19 mouse cellular contexts compared by ENCODE assay signal in the genomic region with DNA sequence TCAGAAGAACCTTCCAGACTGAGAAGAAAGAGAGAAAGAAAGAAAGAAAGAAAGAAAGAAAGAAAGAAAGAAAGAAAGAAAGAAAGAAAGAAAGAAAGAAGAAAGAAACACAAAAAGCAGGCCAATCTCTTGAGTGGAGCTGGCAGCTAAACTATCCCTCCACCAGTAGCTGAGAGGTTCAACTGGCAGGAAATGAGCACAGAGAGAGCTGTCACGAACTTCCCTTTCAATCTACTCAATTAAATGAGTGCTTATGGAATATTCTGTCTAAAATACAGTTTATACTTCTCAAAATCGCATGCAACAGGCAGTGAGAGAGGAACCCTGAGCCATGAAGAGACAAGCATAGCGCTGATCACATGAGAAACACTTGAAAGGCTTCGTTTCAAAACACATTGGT.
DNase-seq lines count a peak whose midpoint lies in the region; ATAC-seq and TF ChIP-seq lines count a peak whose summit lies in the region.
"Had no signal": no experiment of that assay in that cellular context is flagged by ENCODE, and none has a peak within 500 bp of the region (broad histone marks: within the 10 kb centered on the region; RNA-seq: fewer than 3 reads in every experiment).

No protein-coding gene starts in this region.

- H3K36me3 ChIP-seq in forebrain, embryonic 10.5 days (replicated peaks), result no peaks in the 10 kb centered on the region
- no peaks in the 10 kb centered on the region for H3K36me3 ChIP-seq in forebrain, embryonic 14.5 days (ENCODE audit: control insufficient read depth, insufficient read depth, low read length)
- H3K36me3 ChIP-seq in midbrain, embryonic 10.5 days, result no peaks in the 10 kb centered on the region
- H3K36me3 ChIP-seq in midbrain, embryonic 16.5 days (ENCODE audit: control insufficient read depth, insufficient read depth, low read length), result no peaks in the 10 kb centered on the region
- H3K36me3 ChIP-seq: embryonic facial prominence, embryonic 12.5 days; embryonic facial prominence, embryonic 15.5 days; forebrain, embryonic 12.5 days had no signal

- TF ChIP-seq CTCF in gastrocnemius, adult 2 months (IDR thresholded peaks at IDR 0.05), result no peak

- WGBS in forebrain, embryonic 10.5 days, result 83% methylated on average over 4 of the region's 4 CpGs
- WGBS in forebrain, embryonic 14.5 days, result 79% methylated on average over 4 of the region's 4 CpGs
- 88% methylated on average over 4 of the region's 4 CpGs for WGBS in midbrain, embryonic 10.5 days
- 83% methylated on average over 4 of the region's 4 CpGs for WGBS in midbrain, embryonic 16.5 days

- no peak overlapping the region for H3K9ac ChIP-seq in forebrain, embryonic 14.5 days (ENCODE audit: low read length)
- no peak overlapping the region for H3K9ac ChIP-seq in midbrain, embryonic 16.5 days (ENCODE audit: low read depth, low read length)
- H3K9ac ChIP-seq: embryonic facial prominence, embryonic 12.5 days; embryonic facial prominence, embryonic 15.5 days; forebrain, embryonic 12.5 days; hindbrain, embryonic 14.5 days had no signal

- no peak for DNase-seq in forebrain, embryonic 10.5 days (ENCODE audit: extremely low spot score, low spot score)
- no peak for DNase-seq in forebrain, embryonic 14.5 days (ENCODE audit: low spot score)
- no peak for DNase-seq in midbrain, embryonic 10.5 days (ENCODE audit: low spot score)
- no peak for DNase-seq in gastrocnemius, adult 2 months
- DNase-seq in right cerebral cortex, postnatal 36 days (ENCODE audit: low spot score in 2 of 2), result no peak
- DNase-seq: adrenal gland, adult 8-10 months; adrenal gland, postnatal 25 days; cerebellum, adult 18-20 months; cerebellum, adult 9-10 months; cerebellum, postnatal 14 days had no signal

- H3K4me2 ChIP-seq in forebrain, embryonic 14.5 days (ENCODE audit: low read length), result no peak overlapping the region
- H3K4me2 ChIP-seq in midbrain, embryonic 16.5 days (ENCODE audit: low read length), result no peak overlapping the region
- H3K4me2 ChIP-seq: embryonic facial prominence, embryonic 12.5 days; embryonic facial prominence, embryonic 15.5 days; forebrain, embryonic 12.5 days; heart, embryonic 11.5 days; hindbrain, embryonic 14.5 days had no signal

- H3K27ac ChIP-seq in forebrain, embryonic 10.5 days, result peak overlapping the region; percentile 40; the same call in 1 of the 2 replicates
- no peak overlapping the region for H3K27ac ChIP-seq in forebrain, embryonic 14.5 days (ENCODE audit: low read depth, low read length)
- 0 out of 2 replicates have a peak overlapping the region, but pooled peaks have one; percentile 13 for H3K27ac ChIP-seq in midbrain, embryonic 10.5 days (replicated peaks)
- no peak overlapping the region for H3K27ac ChIP-seq in midbrain, embryonic 16.5 days (ENCODE audit: low read length)
- H3K27ac ChIP-seq in gastrocnemius, adult 2 months, result no peak overlapping the region
- H3K27ac ChIP-seq: embryonic facial prominence, embryonic 12.5 days; embryonic facial prominence, embryonic 15.5 days; forebrain, embryonic 12.5 days; hindbrain, embryonic 14.5 days had no signal

- intact Hi-C loops in gastrocnemius, adult 2 months (cut with DNase I), result no loop called here

- no peaks in the 10 kb centered on the region for H3K4me1 ChIP-seq in forebrain, embryonic 10.5 days
- no peaks in the 10 kb centered on the region for H3K4me1 ChIP-seq in forebrain, embryonic 14.5 days (ENCODE audit: control insufficient read depth, insufficient read depth, low read length)
- no peaks in the 10 kb centered on the region for H3K4me1 ChIP-seq in midbrain, embryonic 10.5 days
- H3K4me1 ChIP-seq in midbrain, embryonic 16.5 days (ENCODE audit: control insufficient read depth, insufficient read depth, low read length), result no peaks in the 10 kb centered on the region
- H3K4me1 ChIP-seq: embryonic facial prominence, embryonic 12.5 days; embryonic facial prominence, embryonic 15.5 days; forebrain, embryonic 12.5 days had no signal

- no peak overlapping the region for H3K4me3 ChIP-seq in forebrain, embryonic 10.5 days
- H3K4me3 ChIP-seq in forebrain, embryonic 14.5 days (ENCODE audit: low read depth, low read length), result no peak overlapping the region
- H3K4me3 ChIP-seq in midbrain, embryonic 10.5 days, result no peak overlapping the region
- H3K4me3 ChIP-seq in midbrain, embryonic 16.5 days (ENCODE audit: low read depth, low read length), result no peak overlapping the region
- H3K4me3 ChIP-seq in gastrocnemius, adult 2 months, result no peak overlapping the region
- H3K4me3 ChIP-seq: embryonic facial prominence, embryonic 12.5 days; embryonic facial prominence, embryonic 15.5 days; forebrain, embryonic 12.5 days had no signal

- H3K27me3 ChIP-seq in forebrain, embryonic 10.5 days (ENCODE audit: poor library complexity, severe bottlenecking), result no peaks in the 10 kb centered on the region
- H3K27me3 ChIP-seq in forebrain, embryonic 14.5 days (replicated peaks; ENCODE audit: control insufficient read depth, insufficient read depth, low read length), result no peaks in the 10 kb centered on the region
- no peaks in the 10 kb centered on the region for H3K27me3 ChIP-seq in midbrain, embryonic 10.5 days (ENCODE audit: low read depth, poor library complexity, severe bottlenecking)
- H3K27me3 ChIP-seq in midbrain, embryonic 16.5 days (ENCODE audit: control insufficient read depth, insufficient read depth, low read depth, low read length), result no peaks in the 10 kb centered on the region
- H3K27me3 ChIP-seq: embryonic facial prominence, embryonic 12.5 days; embryonic facial prominence, embryonic 15.5 days; forebrain, embryonic 12.5 days had no signal

- no peak for ATAC-seq in forebrain, embryonic 14.5 days
- ATAC-seq in midbrain, embryonic 16.5 days, result no peak
- ATAC-seq in hematopoietic stem cell, adult 5-6 weeks (replicated peaks in 1 of 2; ENCODE audit: insufficient read depth in 1 of 2, low FRiP score in 2 of 2, low TSS enrichment in 1 of 2, low read depth in 1 of 2, poor library complexity in 2 of 2, severe bottlenecking in 2 of 2), result peak; percentile 56 to 73; a peak in 3 of 4 replicates
- ATAC-seq: activated CD4-positive, CD25-positive, alpha-beta regulatory T cell, adult 4 months; forebrain, embryonic 16.5 days had no signal

- no peaks in the 10 kb centered on the region for H3K9me3 ChIP-seq in forebrain, embryonic 10.5 days
- H3K9me3 ChIP-seq in forebrain, embryonic 14.5 days (replicated peaks; ENCODE audit: control insufficient read depth, low read length), result no peaks in the 10 kb centered on the region
- H3K9me3 ChIP-seq in midbrain, embryonic 10.5 days (replicated peaks), result no peaks in the 10 kb centered on the region
- no peaks in the 10 kb centered on the region for H3K9me3 ChIP-seq in midbrain, embryonic 16.5 days (replicated peaks; ENCODE audit: control insufficient read depth, low read length, poor library complexity, severe bottlenecking)
- H3K9me3 ChIP-seq: embryonic facial prominence, embryonic 12.5 days; embryonic facial prominence, embryonic 15.5 days; forebrain, embryonic 12.5 days had no signal

Comparison
In these comparisons a context has a peak if more than half of its experiments do, and no peak if none do; other contexts are left out.
1. H3K27ac ChIP-seq: peak in forebrain, embryonic 10.5 days (single experiment) and midbrain, embryonic 10.5 days (single experiment); none in forebrain, embryonic 14.5 days (single experiment), midbrain, embryonic 16.5 days (single experiment) and gastrocnemius, adult 2 months (single experiment).
2. ATAC-seq: peak in hematopoietic stem cell, adult 5-6 weeks (2 of 2); none in forebrain, embryonic 14.5 days (single experiment) and midbrain, embryonic 16.5 days (single experiment).